ENCODE assay signal across 27 mouse cellular contexts in genomic region chr16:91891218-91891617, GRCm38 (mm10).
A peak's percentile ranks its signal among the peaks of the same experiment; 100 is the strongest.
DNase-seq lines count a peak whose midpoint lies in the region; TF ChIP-seq lines count a peak whose summit lies in the region.
"Had no signal": no experiment of that assay in that cellular context is flagged by ENCODE, and none has a peak within 500 bp of the region (broad histone marks: within the 10 kb centered on the region; RNA-seq: fewer than 3 reads in every experiment).

No protein-coding gene starts in this region.

- H3K4me3 ChIP-seq in testis, adult 2 months (ENCODE audit: control insufficient read depth, low read depth, low read length) = peak overlapping the region; percentile 79
- H3K4me3 ChIP-seq in MEL (ENCODE audit: control insufficient read depth in 1 of 2, insufficient read depth in 1 of 2, low read depth in 2 of 2, low read length in 2 of 2) = peak overlapping the region; percentile 57 to 96
- H3K4me3 ChIP-seq: embryonic facial prominence, embryonic 13.5 days; erythroblast, embryonic 14.5 days; forebrain, embryonic 12.5 days; forebrain, embryonic 15.5 days; heart, adult 2 months; heart, embryonic 10.5 days; heart, embryonic 13.5 days; hindbrain, embryonic 15.5 days; intestine, embryonic 15.5 days had no signal

- no peak for TF ChIP-seq RAD21 in MEL (IDR thresholded peaks at IDR 0.05; ENCODE audit: low read depth, low read length)

- no peaks in the 10 kb centered on the region for H3K9me3 ChIP-seq in MEL (replicated peaks; ENCODE audit: insufficient read depth, low read length)
- H3K9me3 ChIP-seq: embryonic facial prominence, embryonic 13.5 days; forebrain, embryonic 12.5 days; forebrain, embryonic 15.5 days; heart, embryonic 10.5 days; heart, embryonic 13.5 days; hindbrain, embryonic 15.5 days; intestine, embryonic 15.5 days had no signal

- no peaks in the 10 kb centered on the region for H3K27me3 ChIP-seq in testis, adult 2 months (ENCODE audit: control insufficient read depth, insufficient read depth, low read length)
- no peaks in the 10 kb centered on the region for H3K27me3 ChIP-seq in MEL (ENCODE audit: control insufficient read depth in 1 of 2, insufficient read depth in 2 of 2, low read length in 2 of 2)
- H3K27me3 ChIP-seq: embryonic facial prominence, embryonic 13.5 days; forebrain, embryonic 12.5 days; forebrain, embryonic 15.5 days; heart, embryonic 13.5 days; hindbrain, embryonic 15.5 days; intestine, embryonic 15.5 days had no signal

- no peak for TF ChIP-seq CTCF in testis, adult 2 months (IDR thresholded peaks at IDR 0.05; ENCODE audit: control insufficient read depth, insufficient read depth, insufficient replicate concordance, low read depth, low read length)
- no peak for TF ChIP-seq CTCF in MEL (IDR thresholded peaks at IDR 0.05 in 2 of 3, conservative IDR thresholded peaks at IDR 0.05 in 1 of 3; ENCODE audit: control insufficient read depth in 1 of 3, insufficient read depth in 1 of 3, low read depth in 2 of 3, low read length in 3 of 3, poor library complexity in 1 of 3, severe bottlenecking in 1 of 3)

- H3K27ac ChIP-seq in testis, adult 2 months (ENCODE audit: control insufficient read depth, insufficient read depth, low read depth, low read length) = 0 out of 2 replicates have a peak overlapping the region, but pooled peaks have one; percentile 14
- peak overlapping the region; percentile 88 for H3K27ac ChIP-seq in MEL (ENCODE audit: control insufficient read depth, low read depth, low read length)
- H3K27ac ChIP-seq: embryonic facial prominence, embryonic 13.5 days; forebrain, embryonic 12.5 days; forebrain, embryonic 15.5 days; heart, adult 2 months; heart, embryonic 10.5 days; heart, embryonic 13.5 days; hindbrain, embryonic 15.5 days; intestine, embryonic 15.5 days had no signal

- H3K79me2 ChIP-seq in MEL (ENCODE audit: control insufficient read depth, insufficient read depth, low read length, poor library complexity) = peaks cover 1% of the 10 kb centered on the region; the same call in 1 of the 2 replicates

- H3K4me1 ChIP-seq in testis, adult 2 months (ENCODE audit: control insufficient read depth, insufficient read depth, low read length) = peaks cover 8% of the 10 kb centered on the region
- H3K4me1 ChIP-seq in MEL (ENCODE audit: control insufficient read depth in 1 of 2, insufficient read depth in 2 of 2, low read length in 2 of 2) = peaks cover 0 to 16% of the 10 kb centered on the region in 2 experiments; a peak in 2 of 4 replicates
- H3K4me1 ChIP-seq: heart, embryonic 10.5 days; intestine, embryonic 15.5 days had no signal

- TF ChIP-seq POLR2A in testis, adult 2 months (IDR thresholded peaks at IDR 0.05; ENCODE audit: control insufficient read depth, low read depth, low read length) = no peak
- peak; percentile 41 to 58; a peak in 2 of 4 replicates for TF ChIP-seq POLR2A in MEL (IDR thresholded peaks at IDR 0.05; ENCODE audit: control insufficient read depth in 1 of 2, insufficient read depth in 1 of 2, low read depth in 1 of 2, low read length in 2 of 2, poor library complexity in 1 of 2)

- H3K9ac ChIP-seq in MEL (ENCODE audit: control insufficient read depth, low read depth, low read length, poor library complexity, severe bottlenecking) = peak overlapping the region; percentile 85
- H3K9ac ChIP-seq: embryonic facial prominence, embryonic 13.5 days; forebrain, embryonic 12.5 days; forebrain, embryonic 15.5 days; heart, embryonic 13.5 days; hindbrain, embryonic 15.5 days; intestine, embryonic 15.5 days had no signal

- DNase-seq in testis, postnatal 10 days (ENCODE audit: low spot score) = no peak
- DNase-seq in MEL (ENCODE audit: low read depth, low spot score) = peak; percentile 89
- peak; percentile 68 for DNase-seq in R1 (ENCODE audit: low read depth, low spot score)
- DNase-seq in right cerebral cortex, adult 2 months (ENCODE audit: low spot score in 2 of 2) = no peak
- no peak for DNase-seq in left cerebral cortex, postnatal 4 days
- no peak for DNase-seq in left cerebral cortex, adult 18-20 months (ENCODE audit: low spot score in 2 of 2)
- DNase-seq: adrenal gland, postnatal 10 days; adrenal gland, postnatal 36 days; cerebellum, adult 11 months; cerebellum, adult 2 months; cerebellum, adult 9-11 months; cerebellum, postnatal 25 days; gastrocnemius, postnatal 10 days; gastrocnemius, postnatal 36 days; heart, adult 2 months; heart, postnatal 14 days; heart, postnatal 4 days; kidney, adult 11 months had no signal

- intact Hi-C loops in left cerebral cortex, postnatal 4 days (cut with DNase I) = no loop called here

- TF ChIP-seq EP300 in MEL (IDR thresholded peaks at IDR 0.05; ENCODE audit: low read depth in 1 of 2, low read length in 2 of 2) = no peak

- no peaks in the 10 kb centered on the region for H3K36me3 ChIP-seq in testis, adult 2 months (ENCODE audit: control insufficient read depth, insufficient read depth, low read length)
- H3K36me3 ChIP-seq in MEL (ENCODE audit: control insufficient read depth in 1 of 2, insufficient read depth in 2 of 2, low read length in 2 of 2) = peaks cover 0 to 4% of the 10 kb centered on the region in 2 experiments; a peak in 1 of 4 replicates
- H3K36me3 ChIP-seq: embryonic facial prominence, embryonic 13.5 days; forebrain, embryonic 12.5 days; heart, embryonic 10.5 days; heart, embryonic 13.5 days; intestine, embryonic 15.5 days had no signal

TF ChIP-seq in MEL, 35 proteins besides CTCF, POLR2A, EP300 and RAD21:
- TF ChIP-seq GABPA (IDR thresholded peaks at IDR 0.05; ENCODE audit: low read depth, low read length) (no peak), ETS1 (IDR thresholded peaks at IDR 0.05; ENCODE audit: low read depth, low read length) (no peak), MEF2A (IDR thresholded peaks at IDR 0.05; ENCODE audit: extremely low read depth, insufficient replicate concordance, low read depth, low read length, poor library complexity, severe bottlenecking) (no peak), SMC3 (IDR thresholded peaks at IDR 0.05; ENCODE audit: low read depth, low read length) (no peak), ZNF384 (IDR thresholded peaks at IDR 0.05; ENCODE audit: low read depth, low read length) (no peak), MYB (IDR thresholded peaks at IDR 0.05; ENCODE audit: low read depth, low read length) (no peak), HCFC1 (IDR thresholded peaks at IDR 0.05; ENCODE audit: low read depth, low read length) (peak; percentile 77), SIN3A (IDR thresholded peaks at IDR 0.05; ENCODE audit: low read length) (peak; percentile 57; the same call in 1 of the 2 replicates), TCF12 (IDR thresholded peaks at IDR 0.05; ENCODE audit: low read depth, low read length) (peak; percentile 59; the same call in 1 of the 2 replicates), E2F4 (IDR thresholded peaks at IDR 0.05; ENCODE audit: borderline replicate concordance, low read depth, low read length) (no peak), TBP (IDR thresholded peaks at IDR 0.05; ENCODE audit: low read depth, low read length) (peak; percentile 74), CHD2 (IDR thresholded peaks at IDR 0.05; ENCODE audit: low read length) (no peak), MXI1 (IDR thresholded peaks at IDR 0.05; ENCODE audit: low read depth, low read length) (peak; percentile 29; the same call in 1 of the 2 replicates), MAX (IDR thresholded peaks at IDR 0.05; ENCODE audit: low read length) (no peak), MAZ (IDR thresholded peaks at IDR 0.05; ENCODE audit: low read depth, low read length) (peak; percentile 30; the same call in 1 of the 2 replicates), BHLHE40 (IDR thresholded peaks at IDR 0.05; ENCODE audit: borderline replicate concordance, low read depth, low read length) (no peak), NELFE (IDR thresholded peaks at IDR 0.05; ENCODE audit: low read depth, low read length) (peak; percentile 35), ZMIZ1 (IDR thresholded peaks at IDR 0.05; ENCODE audit: low read depth, low read length) (no peak), USF2 (IDR thresholded peaks at IDR 0.05; ENCODE audit: borderline replicate concordance in 1 of 2, insufficient read depth in 1 of 2, low read depth in 1 of 2, low read length in 2 of 2) (no peak), ELF1 (IDR thresholded peaks at IDR 0.05; ENCODE audit: low read depth, low read length) (no peak), ZKSCAN1 (IDR thresholded peaks at IDR 0.05; ENCODE audit: low read depth, low read length) (no peak), ZC3H11A (IDR thresholded peaks at IDR 0.05; ENCODE audit: low read depth, low read length) (no peak), UBTF (IDR thresholded peaks at IDR 0.05; ENCODE audit: borderline replicate concordance, insufficient read depth, low read depth, low read length) (no peak), KAT2A (conservative IDR thresholded peaks at IDR 0.05; ENCODE audit: low read depth, low read length) (no peak), TAL1 (IDR thresholded peaks at IDR 0.05; ENCODE audit: low read length) (no peak), MAFK (IDR thresholded peaks at IDR 0.05; ENCODE audit: borderline replicate concordance, low read depth, low read length) (no peak), GATA1 (IDR thresholded peaks at IDR 0.05; ENCODE audit: low read depth, low read length) (no peak), USF1 (IDR thresholded peaks at IDR 0.05; ENCODE audit: low read depth, low read length) (no peak), NRF1 (IDR thresholded peaks at IDR 0.05; ENCODE audit: insufficient read depth, low read depth, low read length, poor library complexity, severe bottlenecking) (no peak), MYC (IDR thresholded peaks at IDR 0.05; ENCODE audit: low read depth, low read length) (no peak), CHD1 (IDR thresholded peaks at IDR 0.05; ENCODE audit: low read depth, low read length) (no peak)

Comparison
In these comparisons a context has a peak if more than half of its experiments do, and no peak if none do; other contexts are left out.
1. DNase-seq: peak in MEL (single experiment) and R1 (single experiment); none in testis, postnatal 10 days (single experiment), right cerebral cortex, adult 2 months (0 of 2), left cerebral cortex, postnatal 4 days (single experiment) and left cerebral cortex, adult 18-20 months (0 of 2).